Mouse (Mus musculus): ENCODE results near the gene Nicn1. TPM values are rescaled to one million over a fixed set of nuclear protein-coding genes. Genes with fewer than 3 reads are reported as not detected.

Gene Nicn1
- total and polyA plus RNA-seq, 3 experiments: 21.0 to 24.1 (median 21.5) TPM

- no peak for TF ChIP-seq EP300 (IDR thresholded peaks at IDR 0.05; ENCODE audit: insufficient read depth, low read depth, low read length)
- TF ChIP-seq CTCF (IDR thresholded peaks at IDR 0.05): no peak
- Histone ChIP-seq H3K27me3 (ENCODE audit: control insufficient read depth, insufficient read depth, low read length) (no peaks in the 10 kb centered on the region), H3K27ac (no peak overlapping the region), H3K9ac (ENCODE audit: low read depth, low read length) (no peak overlapping the region), H3K4me1 (ENCODE audit: control insufficient read depth, insufficient read depth, low read length) (peaks cover 10% of the 10 kb centered on the region), H3K36me3 (ENCODE audit: control insufficient read depth, insufficient read depth, low read length) (peaks cover 4% of the 10 kb centered on the region; the same call in 1 of the 2 replicates), H3K79me2 (replicated peaks; ENCODE audit: control insufficient read depth, insufficient read depth, low read length) (0 out of 2 replicates have a peak, but pooled peaks cover 1% of the 10 kb centered on the region), H3K4me3 (no peak overlapping the region)
- DNase-seq: no peak
- intact Hi-C loops (cut with DNase I): no loop called here
- WGBS: 100% methylated on average over 1 of the region's 1 CpGs
Measured at GRCm38 (mm10) chr9:108343835-108344234, 53.6 kb downstream of the Nicn1 start.

- DNase-seq: no peak
- intact Hi-C loops (cut with DNase I): no loop called here
- peaks cover 10% of the 10 kb centered on the region for H3K4me1 ChIP-seq (ENCODE audit: control insufficient read depth, insufficient read depth, low read length)
Measured at GRCm38 (mm10) chr9:108344471-108344870, 54.2 kb downstream of the Nicn1 start.

More at GRCm38 (mm10) chr9:108344471-108344870, 54.2 kb downstream of the Nicn1 start:
- no peaks in the 10 kb centered on the region for H3K27me3 ChIP-seq (ENCODE audit: control insufficient read depth, insufficient read depth, low read length)
- H3K27ac ChIP-seq: no peak overlapping the region
- H3K36me3 ChIP-seq (ENCODE audit: control insufficient read depth, insufficient read depth, low read length): peaks cover 4% of the 10 kb centered on the region; the same call in 1 of the 2 replicates
- WGBS: 83% methylated on average over 4 of the region's 4 CpGs
- no peak overlapping the region for H3K4me3 ChIP-seq
- peaks cover 4% of the 10 kb centered on the region; the same call in 1 of the 2 replicates for H3K79me2 ChIP-seq (replicated peaks; ENCODE audit: control insufficient read depth, insufficient read depth, low read length)
- H3K9ac ChIP-seq (ENCODE audit: low read depth, low read length): no peak overlapping the region
- TF ChIP-seq CTCF (IDR thresholded peaks at IDR 0.05) (no peak), POLR2A (IDR thresholded peaks at IDR 0.05; ENCODE audit: insufficient read depth, low read depth, low read length) (no peak), EP300 (IDR thresholded peaks at IDR 0.05; ENCODE audit: insufficient read depth, low read depth, low read length) (no peak)

Other genes starting within 250 kb of the Nicn1 start
- 10 to 100 TPM; 10.1 to 10.2 TPM for gene Gmppb, start 241.2 kb upstream of the Nicn1 start, total RNA-seq (2021)
- gene Gmppb, start 241.2 kb upstream of the Nicn1 start, polyA plus RNA-seq (2012; rRNA removed): 9.6 and 11.2 TPM in 2 replicates
- gene Amigo3, start 237.3 kb upstream of the Nicn1 start, total RNA-seq (2021): 1 to 10 TPM; 1.5 to 2.0 TPM
- 3.1 and 5.1 TPM in 2 replicates for gene Amigo3, start 237.3 kb upstream of the Nicn1 start, polyA plus RNA-seq (2012; rRNA removed)
- gene Mst1, start 210.0 kb upstream of the Nicn1 start, total RNA-seq (2021): not detected
- gene Mst1, start 210.0 kb upstream of the Nicn1 start, polyA plus RNA-seq (2012; rRNA removed): 0.59 TPM in 1 of 2 replicates, not detected in the other
- gene Rnf123, start 207.1 kb upstream of the Nicn1 start, total RNA-seq (2021): 10 to 100 TPM; 79.3 to 86.7 TPM
- 114 and 126 TPM in 2 replicates for gene Rnf123, start 207.1 kb upstream of the Nicn1 start, polyA plus RNA-seq (2012; rRNA removed)
- 10 to 100 TPM; 37.6 to 39.3 TPM for gene Apeh, start 195.8 kb upstream of the Nicn1 start, total RNA-seq (2021)
- gene Apeh, start 195.8 kb upstream of the Nicn1 start, polyA plus RNA-seq (2012; rRNA removed): 58.0 and 92.7 TPM in 2 replicates
- gene Bsn, start 100.0 kb upstream of the Nicn1 start, total RNA-seq (2021): under 1 TPM; 0.03 to 0.05 TPM
- gene Bsn, start 100.0 kb upstream of the Nicn1 start, polyA plus RNA-seq (2012; rRNA removed): 0.06 and 0.10 TPM in 2 replicates
- gene Dag1, start 26.5 kb upstream of the Nicn1 start, total RNA-seq (2021): 100 to 1,000 TPM; 305 to 347 TPM
- 124 and 157 TPM in 2 replicates for gene Dag1, start 26.5 kb upstream of the Nicn1 start, polyA plus RNA-seq (2012; rRNA removed)
- gene Amt, start 6.4 kb downstream of the Nicn1 start, total RNA-seq (2021): 1 to 10 TPM; 4.0 to 4.6 TPM
- 4.8 and 9.2 TPM in 2 replicates for gene Amt, start 6.4 kb downstream of the Nicn1 start, polyA plus RNA-seq (2012; rRNA removed)
- 100 to 1,000 TPM; 216 to 234 TPM for gene Rhoa, start 15.7 kb downstream of the Nicn1 start, total RNA-seq (2021)
- 110 and 266 TPM in 2 replicates for gene Rhoa, start 15.7 kb downstream of the Nicn1 start, polyA plus RNA-seq (2012; rRNA removed)
- gene Tcta, start 15.7 kb downstream of the Nicn1 start, total RNA-seq (2021): 10 to 100 TPM; 50.5 to 52.8 TPM
- gene Tcta, start 15.7 kb downstream of the Nicn1 start, polyA plus RNA-seq (2012; rRNA removed): 64.8 and 82.4 TPM in 2 replicates
- gene Gpx1, start 48.5 kb downstream of the Nicn1 start, total RNA-seq (2021): 100 to 1,000 TPM in 1 of 2 experiments, 10 to 100 TPM in 1; 92.2 to 130 TPM
- gene Gpx1, start 48.5 kb downstream of the Nicn1 start, polyA plus RNA-seq (2012; rRNA removed): 212 and 327 TPM in 2 replicates
- gene Usp4, start 57.4 kb downstream of the Nicn1 start, total RNA-seq (2021): 10 to 100 TPM; 66.1 to 74.8 TPM
- 52.7 and 68.6 TPM in 2 replicates for gene Usp4, start 57.4 kb downstream of the Nicn1 start, polyA plus RNA-seq (2012; rRNA removed)
- under 1 TPM; 0.57 to 0.68 TPM for gene 1700102P08Rik, start 102.4 kb downstream of the Nicn1 start, total RNA-seq (2021)
- 0.25 and 0.44 TPM in 2 replicates for gene 1700102P08Rik, start 102.4 kb downstream of the Nicn1 start, polyA plus RNA-seq (2012; rRNA removed)
- not detected for gene Ccdc36, start 138.1 kb downstream of the Nicn1 start, total RNA-seq (2021)
- not detected in 2 replicates for gene Ccdc36, start 138.1 kb downstream of the Nicn1 start, polyA plus RNA-seq (2012; rRNA removed)
- gene BC048562, start 146.1 kb downstream of the Nicn1 start, total RNA-seq (2021): not detected
- not detected in 2 replicates for gene BC048562, start 146.1 kb downstream of the Nicn1 start, polyA plus RNA-seq (2012; rRNA removed)
- gene Ccdc71, start 170.1 kb downstream of the Nicn1 start, total RNA-seq (2021): 10 to 100 TPM; 22.5 to 26.6 TPM
- gene Ccdc71, start 170.1 kb downstream of the Nicn1 start, polyA plus RNA-seq (2012; rRNA removed): 14.7 and 16.7 TPM in 2 replicates
- gene Klhdc8b, start 171.2 kb downstream of the Nicn1 start, total RNA-seq (2021): 1 to 10 TPM; 4.9 to 5.8 TPM
- gene Klhdc8b, start 171.2 kb downstream of the Nicn1 start, polyA plus RNA-seq (2012; rRNA removed): 21.5 and 26.6 TPM in 2 replicates
- 100 to 1,000 TPM; 326 to 360 TPM for gene Lamb2, start 189.3 kb downstream of the Nicn1 start, total RNA-seq (2021)
- 272 and 392 TPM in 2 replicates for gene Lamb2, start 189.3 kb downstream of the Nicn1 start, polyA plus RNA-seq (2012; rRNA removed)
- gene Usp19, start 200.2 kb downstream of the Nicn1 start, total RNA-seq (2021): 10 to 100 TPM; 83.2 to 91.9 TPM
- gene Usp19, start 200.2 kb downstream of the Nicn1 start, polyA plus RNA-seq (2012; rRNA removed): 110 and 147 TPM in 2 replicates
- gene Qars, start 217.3 kb downstream of the Nicn1 start, total RNA-seq (2021): 10 to 100 TPM; 68.4 to 76.3 TPM
- 108 and 173 TPM in 2 replicates for gene Qars, start 217.3 kb downstream of the Nicn1 start, polyA plus RNA-seq (2012; rRNA removed)
- 10 to 100 TPM; 57.8 to 64.2 TPM for gene Qrich1, start 226.4 kb downstream of the Nicn1 start, total RNA-seq (2021)
- 55.6 and 70.1 TPM in 2 replicates for gene Qrich1, start 226.4 kb downstream of the Nicn1 start, polyA plus RNA-seq (2012; rRNA removed)